In the genomic region with DNA sequence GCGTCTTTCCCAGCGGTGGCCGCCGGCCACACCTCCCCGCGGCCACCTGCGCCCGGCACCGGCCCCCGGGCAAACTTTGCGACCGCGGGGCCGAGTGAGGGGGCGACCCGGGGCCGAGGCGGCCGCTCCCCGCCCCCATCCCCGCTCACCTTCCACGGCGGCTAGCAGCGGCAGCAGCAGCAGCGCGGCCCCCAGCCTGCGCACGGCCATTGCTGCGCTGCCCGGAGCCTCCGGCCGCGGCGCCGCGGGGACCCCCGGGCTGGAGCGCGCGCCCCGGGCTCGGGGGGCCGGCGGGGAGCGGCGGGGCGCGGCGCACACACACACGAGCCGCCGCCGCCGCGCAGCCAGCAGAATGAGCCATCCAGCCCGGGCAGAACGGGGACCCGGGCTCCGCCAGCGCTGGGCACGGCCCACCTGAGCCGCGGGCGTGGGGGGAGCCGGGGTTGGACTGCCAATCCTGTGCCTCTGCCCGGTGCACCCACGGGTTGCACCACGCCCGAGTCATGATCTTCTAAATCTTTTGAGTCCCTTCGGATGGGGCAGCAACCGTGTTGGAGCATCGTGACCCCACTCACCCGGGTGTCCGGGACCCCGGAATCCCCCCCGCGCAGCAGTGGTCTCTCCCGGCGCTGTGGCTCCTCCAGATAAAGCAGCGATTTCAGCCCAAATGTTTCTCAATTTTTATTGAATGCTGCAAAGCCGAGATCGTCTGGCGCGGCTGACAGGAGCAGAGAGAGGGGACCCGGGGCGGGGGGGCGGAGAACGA, we compare ENCODE assay signal across 8 mouse cellular contexts. TPM values are rescaled to one million over a fixed set of nuclear protein-coding genes. Genes with fewer than 3 reads are reported as not detected.
DNase-seq lines count a peak whose midpoint lies in the region; ATAC-seq lines count a peak whose summit lies in the region.

A gene (minus strand): TSS at position 368 of the 766 bp plus-strand sequence.

- WGBS in hindbrain, embryonic 15.5 days: under 1% methylated on average over 85 of the region's 88 CpGs

- peak within 1 kb of the TSS; percentile 93 for H3K4me3 ChIP-seq in hindbrain, embryonic 15.5 days

- H3K9me3 ChIP-seq in hindbrain, embryonic 15.5 days: no peaks in the 10 kb centered on the region

- peaks cover 65% of the 10 kb centered on the region for H3K4me1 ChIP-seq in hindbrain, embryonic 15.5 days (replicated peaks)

- peak within 1 kb of the TSS; percentile 94 for H3K4me2 ChIP-seq in hindbrain, embryonic 15.5 days

- H3K27ac ChIP-seq in hindbrain, embryonic 15.5 days (replicated peaks): peak within 1 kb of the TSS; percentile 99

- H3K36me3 ChIP-seq in hindbrain, embryonic 15.5 days: no peaks in the 10 kb centered on the region

- no peaks in the 10 kb centered on the region for H3K27me3 ChIP-seq in hindbrain, embryonic 15.5 days

- H3K9ac ChIP-seq in hindbrain, embryonic 15.5 days: peak within 1 kb of the TSS; percentile 88

- peak; percentile 73 for ATAC-seq in hindbrain, embryonic 15.5 days (ENCODE audit: low FRiP score, low read depth)

- peak; percentile 61 for DNase-seq in T-cell, adult 2 months (ENCODE audit: low spot score)
- peak; percentile 67 to 80 for DNase-seq in cerebellum, postnatal 4 days (ENCODE audit: low spot score in 2 of 2)
- peak; percentile 2 to 20 for DNase-seq in gastrocnemius, adult 8-10 months (ENCODE audit: low spot score in 2 of 2)
- DNase-seq in layer of hippocampus, postnatal 25 days (ENCODE audit: extremely low spot score in 1 of 2, low spot score in 1 of 2): peak; percentile 78 to 85
- DNase-seq in lung, postnatal 10 days: peak; percentile 71
- peak; percentile 90 for DNase-seq in retina, postnatal 1 day
- peak; percentile 66 for DNase-seq in urinary bladder, adult 2 months (ENCODE audit: low spot score)

RNA-seq across cellular contexts. Expression of the gene that starts here (rescaled TPM):
- total RNA-seq in gastrocnemius, adult 8-10 months (2022): under 1 TPM in 3 of 4 experiments, not detected in 1; 0.24 to 0.75 (median 0.56) TPM
- 23.7 and 24.3 TPM in 2 replicates for polyA plus RNA-seq in hindbrain, embryonic 15.5 days (2015; fragmentation: Nextera tagmentation; extraction: Ambion mirVana)
- total RNA-seq in layer of hippocampus, postnatal 25 days (2021): 10 to 100 TPM; 24.0 to 29.2 TPM
- 7.2 and 8.4 TPM in 2 replicates for polyA plus RNA-seq in urinary bladder, adult 2 months (2012; rRNA removed)

Comparison
In these comparisons a context has a peak if more than half of its experiments do, and no peak if none do; other contexts are left out.
1. Peak in every context shown above with its lines: DNase-seq, ATAC-seq, H3K4me3 ChIP-seq and H3K27ac ChIP-seq.
2. RNA of the gene that starts here (total RNA-seq): 24.0 to 29.2 TPM in layer of hippocampus, postnatal 25 days; 0.24 to 0.75 TPM in gastrocnemius, adult 8-10 months; every median in the first group is over 10 times any median in the second.
3. Peak in DNase-seq in gastrocnemius, adult 8-10 months; RNA of the gene not detected or under 1 TPM.
4. DNase-seq: peak in every context shown above with its lines; median percentile 90 in retina, postnatal 1 day; 82 in layer of hippocampus, postnatal 25 days; 74 in cerebellum, postnatal 4 days; 71 in lung, postnatal 10 days; 66 in urinary bladder, adult 2 months; 61 in T-cell, adult 2 months; 11 in gastrocnemius, adult 8-10 months.